Mouse (Mus musculus) bone marrow, adult 2 months (tissue): ENCODE results near the gene Dock2. TPM values are rescaled to one million over a fixed set of nuclear protein-coding genes. Genes with fewer than 3 reads are reported as not detected.

Experiments used
- H3K27ac ChIP-seq: fragments of 200-500 bp; 2 replicates; pipeline ENCODE4 v1.5.1; 2012; ENCODE audit warnings: low read depth, mild to moderate bottlenecking, control low read depth, inconsistent platforms, low read length; ENCODE audit not compliant: control insufficient read depth, poor library complexity, insufficient read depth
- H3K4me1 ChIP-seq: fragments of 200-500 bp; 2 replicates; pipeline ENCODE4 v1.6.1; 2011; ENCODE audit warnings: low read length; ENCODE audit not compliant: control insufficient read depth, insufficient read depth
- H3K4me3 ChIP-seq: fragments of 200-500 bp; replicated peaks from 2 replicates; pipeline ENCODE3; 2011; ENCODE audit warnings: mild to moderate bottlenecking, low read depth, low read length, control low read depth; ENCODE audit not compliant: control insufficient read depth
- CTCF ChIP-seq: fragments of 200-500 bp; IDR thresholded peaks from 2 replicates; pipeline ENCODE4 v1.5.1; 2011; ENCODE audit warnings: low read length, control low read depth; ENCODE audit not compliant: control insufficient read depth, insufficient read depth
- POLR2A ChIP-seq: fragments of 200-500 bp; IDR thresholded peaks from 2 replicates; pipeline ENCODE4 v1.6.1; 2011; ENCODE audit warnings: low read depth, mild to moderate bottlenecking, control low read depth, low read length, borderline replicate concordance; ENCODE audit not compliant: control insufficient read depth
- WGBS: fragments of 180-500 bp; shearing (Covaris S2); methylation state at CpG from one replicate; pipeline ENCODE4 v1.1.7; 2018; 5-methylcytosine and 5-hydroxymethylcytosine counted together
- polyA plus RNA-seq: library from polyadenylated mRNA; stranded (reverse); fragments of >200 nt; gene quantifications from 2 replicates; pipeline ENCODE4 v1.2.4, GENCODE M21; 2011; ENCODE audit warnings: low replicate concordance; ENCODE audit not compliant: missing spikeins, insufficient read depth, insufficient read length

The Dock2 gene
- polyA plus RNA-seq, 1 experiment: 44.9 TPM

- H3K4me3 ChIP-seq: no peak overlapping the region
- no peak for TF ChIP-seq CTCF
- TF ChIP-seq POLR2A: no peak
- H3K27ac ChIP-seq: no peak overlapping the region
- 50% methylated on average over 2 of the region's 2 CpGs for WGBS
- peaks cover 14% of the 10 kb centered on the region for H3K4me1 ChIP-seq
These were observed 7.6 kb downstream of the Dock2 start for GRCm38 (mm10) chr11:34776054-34776453.

GRCm38 (mm10) chr11:34774636-34775035, 9.1 kb downstream of the Dock2 start:
- Histone ChIP-seq H3K27ac (no peak overlapping the region), H3K4me1 (peaks cover 19% of the 10 kb centered on the region), H3K4me3 (no peak overlapping the region)
- TF ChIP-seq POLR2A: no peak
- no peak for TF ChIP-seq CTCF
- WGBS: 53% methylated on average over 2 of the region's 2 CpGs

GRCm38 (mm10) chr11:34773304-34773895, 10.3 kb downstream of the Dock2 start:
- WGBS: 60% methylated on average over 9 of the region's 9 CpGs
- Histone ChIP-seq H3K4me1 (peaks cover 19% of the 10 kb centered on the region), H3K27ac (peak overlapping the region; percentile 27; the same call in 1 of the 2 replicates)

DNA sequence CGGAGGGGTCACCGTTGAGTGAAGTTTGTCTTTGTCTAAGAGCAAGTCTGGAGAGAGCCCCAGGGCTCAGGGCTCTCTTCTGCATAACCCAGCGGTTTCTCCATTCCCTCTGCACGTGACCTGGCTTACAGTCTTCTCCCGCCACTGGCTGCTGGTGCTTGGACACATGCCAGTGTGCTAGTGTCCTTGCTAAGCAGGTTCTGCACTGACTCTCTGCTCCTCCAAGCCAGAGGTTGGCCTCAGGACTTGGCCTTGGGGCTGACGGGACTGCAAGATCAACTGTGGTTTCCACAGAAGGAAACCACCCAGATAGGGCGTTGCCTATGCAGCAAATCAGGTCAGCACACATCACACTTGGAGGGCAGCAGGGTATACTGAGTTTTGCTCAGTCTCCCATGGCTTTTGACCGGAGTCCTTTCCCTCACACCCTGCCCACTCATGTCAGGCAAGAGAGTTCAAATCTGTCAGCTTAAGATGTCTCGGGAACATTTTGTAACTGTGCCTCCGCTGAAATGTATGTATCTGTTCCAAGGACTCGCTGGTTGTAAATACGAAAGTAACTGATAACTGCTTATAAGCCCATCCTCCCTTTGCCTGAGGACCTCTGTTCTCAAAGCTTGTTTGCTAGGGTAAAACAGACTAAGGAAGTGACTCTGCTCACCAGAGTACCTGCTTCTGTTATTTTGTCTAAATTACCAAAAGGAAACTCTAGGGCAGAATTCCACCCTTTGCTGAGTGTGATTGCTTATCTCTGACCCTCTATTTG, 12.3 kb downstream of the Dock2 start:
- no peak for TF ChIP-seq POLR2A
- TF ChIP-seq CTCF: no peak
- WGBS: 7% methylated on average over 12 of the region's 12 CpGs
- peak overlapping the region; percentile 68 for H3K27ac ChIP-seq
- H3K4me1 ChIP-seq: peaks cover 19% of the 10 kb centered on the region
- peak overlapping the region; percentile 13 for H3K4me3 ChIP-seq

More at GRCm38 (mm10) chr11:34773304-34773895, 10.3 kb downstream of the Dock2 start:
- no peak overlapping the region for H3K4me3 ChIP-seq
- TF ChIP-seq POLR2A (no peak), CTCF (no peak)

- Histone ChIP-seq H3K4me3 (no peak overlapping the region), H3K27ac (peak overlapping the region; percentile 77), H3K4me1 (peaks cover 18% of the 10 kb centered on the region)
- WGBS: 16% methylated on average over 4 of the region's 4 CpGs
- TF ChIP-seq CTCF (no peak), POLR2A (no peak)
These were observed 13.0 kb downstream of the Dock2 start for GRCm38 (mm10) chr11:34770666-34771065.

DNA sequence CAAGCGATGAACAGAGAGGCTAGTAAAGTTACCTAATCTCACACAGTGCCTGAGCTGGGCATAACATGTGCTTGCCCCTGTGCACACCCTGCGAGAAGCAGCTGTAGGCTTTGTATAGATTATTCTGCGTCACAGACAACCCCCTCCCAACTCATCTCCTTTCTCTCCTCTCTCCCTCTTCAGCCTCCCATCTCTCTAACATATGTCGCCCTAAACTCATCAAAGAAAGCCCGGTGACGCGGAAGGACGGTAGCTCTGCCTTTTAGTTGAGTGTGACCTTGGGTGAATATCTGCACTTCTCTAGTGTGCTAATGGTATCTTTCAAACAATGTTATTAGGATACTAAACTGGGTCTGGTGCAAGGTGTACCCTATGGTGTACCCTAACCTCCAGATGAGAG, 13.7 kb downstream of the Dock2 start:
- WGBS: 87% methylated on average over 8 of the region's 8 CpGs
- Histone ChIP-seq H3K4me1 (peaks cover 17% of the 10 kb centered on the region), H3K4me3 (no peak overlapping the region), H3K27ac (peak overlapping the region; percentile 77; the same call in 1 of the 2 replicates)
- TF ChIP-seq CTCF: no peak
- TF ChIP-seq POLR2A: no peak

GRCm38 (mm10) chr11:34769396-34769795, 14.3 kb downstream of the Dock2 start:
- H3K4me3 ChIP-seq: no peak overlapping the region
- 0 out of 2 replicates have a peak overlapping the region, but pooled peaks have one; percentile 3 for H3K27ac ChIP-seq
- H3K4me1 ChIP-seq: peaks cover 17% of the 10 kb centered on the region
- TF ChIP-seq POLR2A: no peak
- TF ChIP-seq CTCF: no peak
- 43% methylated on average over 2 of the region's 2 CpGs for WGBS

- H3K27ac ChIP-seq: no peak overlapping the region
- H3K4me3 ChIP-seq: no peak overlapping the region
- no peak for TF ChIP-seq POLR2A
- no peak for TF ChIP-seq CTCF
- WGBS: 39% methylated on average over 5 of the region's 5 CpGs
- H3K4me1 ChIP-seq: peaks cover 7% of the 10 kb centered on the region
These were observed 19.8 kb downstream of the Dock2 start for GRCm38 (mm10) chr11:34763739-34764361.
